Mouse (Mus musculus): ENCODE results near the gene Slc9a9.

DNA sequence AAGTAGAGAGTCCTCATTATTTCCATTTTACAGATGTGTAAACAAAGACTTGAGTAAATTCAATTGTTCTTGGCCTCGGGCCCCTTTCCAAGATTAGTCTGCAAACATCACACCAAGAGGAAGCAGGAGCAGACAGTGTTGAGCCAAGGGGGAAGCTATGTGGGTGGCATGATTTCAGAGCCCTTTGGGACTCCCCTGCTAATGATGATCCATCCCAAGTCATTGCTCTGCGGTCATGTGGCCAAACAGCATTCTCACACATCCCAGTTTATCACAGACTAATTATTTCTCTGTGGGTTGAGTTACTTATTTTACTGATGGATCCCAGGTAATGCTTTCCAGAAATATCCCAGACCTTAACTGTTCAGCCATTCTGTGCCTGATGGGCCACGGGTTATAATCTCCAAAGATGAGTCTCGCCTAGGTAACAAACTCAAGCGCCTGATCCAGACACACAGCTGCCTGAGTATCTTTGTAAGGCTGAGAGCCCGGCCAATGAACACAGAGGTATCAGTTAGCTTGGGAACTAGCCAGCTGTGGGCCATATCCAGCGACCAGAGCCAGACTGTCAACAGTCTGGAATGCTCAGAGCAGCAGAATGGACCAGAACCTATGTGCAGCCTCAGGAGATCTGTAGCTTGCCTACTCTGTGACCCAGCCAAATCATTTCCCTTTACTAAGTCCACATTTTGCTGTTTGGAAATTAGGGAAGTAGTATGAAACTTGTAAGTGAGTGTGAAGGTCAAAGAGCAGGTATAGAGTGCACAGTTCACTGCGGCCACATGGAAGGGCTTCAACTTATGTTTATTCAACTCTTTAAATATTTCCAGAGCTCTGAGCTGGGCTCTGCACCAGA lies 518.9 kb downstream of the Slc9a9 start:
- TF ChIP-seq POLR2AphosphoS2 (IDR thresholded peaks at IDR 0.05; ENCODE audit: low read length) = no peak
- TF ChIP-seq MAZ (IDR thresholded peaks at IDR 0.05; ENCODE audit: low read depth, low read length) = no peak
- TF ChIP-seq JUND (IDR thresholded peaks at IDR 0.05; ENCODE audit: low read depth, low read length) = no peak
- TF ChIP-seq CTCF (IDR thresholded peaks at IDR 0.05 in 2 of 3, conservative IDR thresholded peaks at IDR 0.05 in 1 of 3; ENCODE audit: control insufficient read depth in 1 of 3, insufficient read depth in 1 of 3, low read depth in 2 of 3, low read length in 3 of 3, poor library complexity in 1 of 3, severe bottlenecking in 1 of 3) = no peak
- no peak for TF ChIP-seq POLR2A (IDR thresholded peaks at IDR 0.05; ENCODE audit: control insufficient read depth in 1 of 2, insufficient read depth in 1 of 2, low read depth in 1 of 2, low read length in 2 of 2, poor library complexity in 1 of 2)
- no peak for TF ChIP-seq ZNF384 (IDR thresholded peaks at IDR 0.05; ENCODE audit: low read depth, low read length)
- no peak for TF ChIP-seq TCF12 (IDR thresholded peaks at IDR 0.05; ENCODE audit: low read depth, low read length)
- no peak for TF ChIP-seq ZC3H11A (IDR thresholded peaks at IDR 0.05; ENCODE audit: low read depth, low read length)
- no peak for TF ChIP-seq GATA1 (IDR thresholded peaks at IDR 0.05; ENCODE audit: low read depth, low read length)
- no peak for TF ChIP-seq TBP (IDR thresholded peaks at IDR 0.05; ENCODE audit: low read depth, low read length)
- no peak for TF ChIP-seq CHD2 (IDR thresholded peaks at IDR 0.05; ENCODE audit: low read length)
- TF ChIP-seq ZKSCAN1 (IDR thresholded peaks at IDR 0.05; ENCODE audit: low read depth, low read length) = no peak
- no peak for TF ChIP-seq E2F4 (IDR thresholded peaks at IDR 0.05; ENCODE audit: borderline replicate concordance, low read depth, low read length)
- TF ChIP-seq CHD1 (IDR thresholded peaks at IDR 0.05; ENCODE audit: low read depth, low read length) = no peak

Measured in MEL (cell line).